Mouse (Mus musculus) stomach, embryonic 16.5 days (tissue): Measurements from ENCODE around the gene Tmprss12. TPM values are rescaled to one million over a fixed set of nuclear protein-coding genes. Genes with fewer than 3 reads are reported as not detected.

ENCODE experiments used
- ATAC-seq: fragments of 200-750 bp; cut with Nextera tagmentation; 2 replicates; pipeline ENCODE4 v1.8.0; 2017; ENCODE audit warnings: moderate number of reproducible peaks, moderate TSS enrichment; ENCODE audit not compliant: insufficient read depth, low FRiP score
- H3K27ac ChIP-seq: fragments of 300-500 bp; sonication (generic); 2 replicates; pipeline ENCODE4 v1.5.1; 2014; ENCODE audit warnings: low read length
- H3K27me3 ChIP-seq: fragments of 300-500 bp; sonication (generic); 2 replicates; pipeline ENCODE4 v1.6.1; 2014; ENCODE audit warnings: low read length, control low read depth, mixed read lengths; ENCODE audit not compliant: control insufficient read depth, insufficient read depth
- H3K36me3 ChIP-seq: fragments of 300-500 bp; sonication (generic); 2 replicates; pipeline ENCODE4 v1.6.1; 2014; ENCODE audit warnings: low read length; ENCODE audit not compliant: control insufficient read depth, insufficient read depth
- H3K4me1 ChIP-seq: fragments of 300-500 bp; sonication (generic); 2 replicates; pipeline ENCODE4 v1.6.1; 2014; ENCODE audit warnings: low read length, control low read depth, mixed read lengths; ENCODE audit not compliant: control insufficient read depth, insufficient read depth
- H3K4me2 ChIP-seq: fragments of 300-500 bp; sonication (generic); 2 replicates; pipeline ENCODE4 v1.6.1; 2014; ENCODE audit warnings: low read depth, low read length, mixed read lengths
- H3K4me3 ChIP-seq: fragments of 300-500 bp; sonication (generic); replicated peaks from 2 replicates; pipeline ENCODE4 v1.5.1; 2014; ENCODE audit warnings: mild to moderate bottlenecking, low read length
- H3K9ac ChIP-seq: fragments of 300-500 bp; sonication (generic); 2 replicates; pipeline ENCODE4 v1.6.1; 2014; ENCODE audit warnings: low read length
- H3K9me3 ChIP-seq: fragments of 300-500 bp; sonication (generic); replicated peaks from 2 replicates; pipeline ENCODE4 v1.6.1; 2016; ENCODE audit warnings: low read length, control low read depth; ENCODE audit not compliant: control insufficient read depth
- WGBS: fragments of 180-500 bp; shearing (Covaris S2); extraction: QIAGEN DNeasy Blood & Tissue Kit; methylation state at CpG from one replicate; pipeline ENCODE4 v1.1.7; 2014; 5-methylcytosine and 5-hydroxymethylcytosine counted together
- polyA plus RNA-seq: library from polyadenylated mRNA; unstranded; fragments of >200 nt; fragmentation: Nextera tagmentation; extraction: Ambion mirVana; gene quantifications from 2 replicates; pipeline ENCODE4 v1.2.1, GENCODE M21; 2015

Tmprss12 gene
- polyA plus RNA-seq: 0.30 and 0.49 TPM in 2 replicates

- no peak within 1 kb of the TSS for H3K4me2 ChIP-seq
- ATAC-seq: no peak
- no peaks in the 10 kb centered on the region; the same call in 1 of the 2 replicates for H3K9me3 ChIP-seq
- H3K4me1 ChIP-seq: no peaks in the 10 kb centered on the region
- H3K27me3 ChIP-seq: no peaks in the 10 kb centered on the region
- H3K36me3 ChIP-seq: no peaks in the 10 kb centered on the region
- WGBS: 96% methylated on average over 20 of the region's 20 CpGs
- H3K4me3 ChIP-seq: no peak within 1 kb of the TSS
- H3K27ac ChIP-seq: no peak within 1 kb of the TSS
- no peak within 1 kb of the TSS for H3K9ac ChIP-seq
Measured at GRCm38 (mm10) chr15:100280626-100281025, at the start of gene Tmprss12. TSS of gene Tmprss12 (plus strand) at chr15:100280837.

GRCm38 (mm10) chr15:100231616-100232525, 48.8 kb upstream of the Tmprss12 start:
- no peaks in the 10 kb centered on the region for H3K9me3 ChIP-seq
- no peak for ATAC-seq
- no peak overlapping the region for H3K27ac ChIP-seq
- peaks cover 18% of the 10 kb centered on the region for H3K4me1 ChIP-seq
- no peak overlapping the region for H3K9ac ChIP-seq
- H3K4me3 ChIP-seq: no peak overlapping the region
- 79% methylated on average over 14 of the region's 14 CpGs for WGBS
- H3K4me2 ChIP-seq: no peak overlapping the region
- H3K27me3 ChIP-seq: no peaks in the 10 kb centered on the region
- H3K36me3 ChIP-seq: peaks cover 9% of the 10 kb centered on the region; the same call in 1 of the 2 replicates

GRCm38 (mm10) chr15:100235208-100235965, 45.2 kb upstream of the Tmprss12 start:
- Histone ChIP-seq H3K4me2 (no peak overlapping the region), H3K27ac (no peak overlapping the region), H3K27me3 (no peaks in the 10 kb centered on the region), H3K4me3 (no peak overlapping the region), H3K36me3 (peaks cover 14% of the 10 kb centered on the region), H3K9me3 (no peaks in the 10 kb centered on the region), H3K9ac (no peak overlapping the region), H3K4me1 (0 out of 2 replicates have a peak, but pooled peaks cover 9% of the 10 kb centered on the region)
- ATAC-seq: no peak
- WGBS: 86% methylated on average over 12 of the region's 12 CpGs

- H3K36me3 ChIP-seq: peaks cover 14% of the 10 kb centered on the region
- no peaks in the 10 kb centered on the region for H3K27me3 ChIP-seq
Measured at GRCm38 (mm10) chr15:100236952-100237351, 43.7 kb upstream of the Tmprss12 start.

GRCm38 (mm10) chr15:100241780-100242179, 38.9 kb upstream of the Tmprss12 start:
- Histone ChIP-seq H3K36me3 (peaks cover 24% of the 10 kb centered on the region), H3K27ac (no peak overlapping the region), H3K9ac (no peak overlapping the region), H3K4me2 (no peak overlapping the region), H3K4me1 (0 out of 2 replicates have a peak, but pooled peaks cover 6% of the 10 kb centered on the region), H3K4me3 (no peak overlapping the region), H3K9me3 (no peaks in the 10 kb centered on the region), H3K27me3 (no peaks in the 10 kb centered on the region)
- no peak for ATAC-seq
- WGBS: 88% methylated on average over 6 of the region's 6 CpGs

More at GRCm38 (mm10) chr15:100236952-100237351, 43.7 kb upstream of the Tmprss12 start:
- Histone ChIP-seq H3K4me3 (no peak overlapping the region), H3K4me1 (0 out of 2 replicates have a peak, but pooled peaks cover 6% of the 10 kb centered on the region), H3K9me3 (no peaks in the 10 kb centered on the region), H3K4me2 (no peak overlapping the region), H3K9ac (no peak overlapping the region), H3K27ac (no peak overlapping the region)
- no peak for ATAC-seq
- 79% methylated on average over 6 of the region's 6 CpGs for WGBS

- no peak for ATAC-seq
- H3K4me3 ChIP-seq: no peak overlapping the region
- peaks cover 30% of the 10 kb centered on the region for H3K36me3 ChIP-seq
- no peaks in the 10 kb centered on the region for H3K9me3 ChIP-seq
- H3K27ac ChIP-seq: no peak overlapping the region
- H3K4me1 ChIP-seq: no peaks in the 10 kb centered on the region
- WGBS: 95% methylated on average over 7 of the region's 7 CpGs
- H3K27me3 ChIP-seq: no peaks in the 10 kb centered on the region
- no peak overlapping the region for H3K4me2 ChIP-seq
- no peak overlapping the region for H3K9ac ChIP-seq
Measured at GRCm38 (mm10) chr15:100245951-100246350, 34.7 kb upstream of the Tmprss12 start.

GRCm38 (mm10) chr15:100247296-100247695, 33.3 kb upstream of the Tmprss12 start:
- Histone ChIP-seq H3K36me3 (peaks cover 30% of the 10 kb centered on the region), H3K9ac (no peak overlapping the region), H3K27ac (no peak overlapping the region), H3K9me3 (no peaks in the 10 kb centered on the region), H3K4me1 (no peaks in the 10 kb centered on the region), H3K4me3 (no peak overlapping the region), H3K27me3 (no peaks in the 10 kb centered on the region), H3K4me2 (no peak overlapping the region)
- WGBS: 90% methylated on average over 9 of the region's 9 CpGs
- ATAC-seq: no peak

GRCm38 (mm10) chr15:100248665-100249433, 31.8 kb upstream of the Tmprss12 start:
- Histone ChIP-seq H3K4me2 (no peak overlapping the region), H3K9ac (no peak overlapping the region), H3K36me3 (peaks cover 40% of the 10 kb centered on the region), H3K4me3 (no peak overlapping the region), H3K27ac (no peak overlapping the region), H3K27me3 (no peaks in the 10 kb centered on the region), H3K9me3 (no peaks in the 10 kb centered on the region), H3K4me1 (no peaks in the 10 kb centered on the region)
- 91% methylated on average over 6 of the region's 6 CpGs for WGBS
- ATAC-seq: no peak
